Mouse (Mus musculus) kidney, postnatal 0 days (tissue): ENCODE data around the gene Gm4724. TPM values are rescaled to one million over a fixed set of nuclear protein-coding genes. Genes with fewer than 3 reads are reported as not detected.
"Not testable (repeated sequence)": the region's sequence is repeated elsewhere in the genome, so short reads cannot be mapped to it uniquely, and the experiment has no call there.

Experiments
- ATAC-seq: fragments of 200-750 bp; cut with Nextera tagmentation; replicated peaks from 2 replicates; pipeline ENCODE4 v1.8.0; 2017; ENCODE audit warnings: low read depth, moderate number of reproducible peaks, moderate TSS enrichment, moderate library complexity; ENCODE audit not compliant: low FRiP score
- DNase-seq: peaks from one replicate; pipeline ENCODE4 v3.0.0-alpha.2; 2016; ENCODE audit warnings: low spot score
- H3K27ac ChIP-seq: fragments of 300-500 bp; sonication (generic); 2 replicates; pipeline ENCODE4 v1.5.1; 2014; ENCODE audit warnings: mild to moderate bottlenecking
- H3K27me3 ChIP-seq: fragments of 300-500 bp; sonication (generic); 2 replicates; pipeline ENCODE4 v1.6.1; 2014; ENCODE audit warnings: low read length, mixed read lengths; ENCODE audit not compliant: insufficient read depth
- H3K36me3 ChIP-seq: fragments of 300-500 bp; sonication (generic); 2 replicates; pipeline ENCODE4 v1.6.1; 2014; ENCODE audit warnings: low read length, mixed read lengths; ENCODE audit not compliant: insufficient read depth
- H3K4me1 ChIP-seq: fragments of 300-500 bp; sonication (generic); replicated peaks from 2 replicates; pipeline ENCODE4 v1.6.1; 2014; ENCODE audit warnings: antibody characterized with exemption, low read length, mixed read lengths; ENCODE audit not compliant: insufficient read depth
- H3K4me2 ChIP-seq: fragments of 300-500 bp; sonication (generic); 2 replicates; pipeline ENCODE4 v1.6.1; 2014; ENCODE audit warnings: mild to moderate bottlenecking, low read length, moderate library complexity, mixed read lengths
- H3K4me3 ChIP-seq: fragments of 300-500 bp; sonication (generic); replicated peaks from 2 replicates; pipeline ENCODE4 v1.5.1; 2014; ENCODE audit warnings: low read depth, low read length
- H3K9ac ChIP-seq: fragments of 300-500 bp; sonication (generic); 2 replicates; pipeline ENCODE4 v1.6.1; 2014; ENCODE audit warnings: low read depth, low read length
- H3K9me3 ChIP-seq: fragments of 300-500 bp; sonication (generic); replicated peaks from 2 replicates; pipeline ENCODE4 v1.6.1; 2016; ENCODE audit warnings: low read length, inconsistent platforms, mixed read lengths
- WGBS: fragments of 180-500 bp; shearing (Covaris S2); extraction: QIAGEN DNeasy Blood & Tissue Kit; methylation state at CpG from one replicate; pipeline ENCODE4 v1.1.7; 2014; 5-methylcytosine and 5-hydroxymethylcytosine counted together
- polyA plus RNA-seq: library from polyadenylated mRNA; unstranded; fragments of >200 nt; fragmentation: Nextera tagmentation; extraction: Ambion mirVana; gene quantifications from 2 replicates; pipeline ENCODE4 v1.2.1, GENCODE M21; 2015

The Gm4724 gene
- 20.0 and 21.2 TPM in 2 replicates for polyA plus RNA-seq

GRCm38 (mm10) chr2:175435707-175436106, at the start of gene Gm4724:
TSS of gene Gm4724 (minus strand) at chr2:175435807.
- not testable (repeated sequence) for H3K9ac ChIP-seq, H3K27me3 ChIP-seq, H3K4me3 ChIP-seq, H3K4me2 ChIP-seq, H3K9me3 ChIP-seq, H3K27ac ChIP-seq, ATAC-seq, H3K4me1 ChIP-seq, DNase-seq, H3K36me3 ChIP-seq
- WGBS, result no CpG with 5 or more reads among the region's 4 CpGs

DNA sequence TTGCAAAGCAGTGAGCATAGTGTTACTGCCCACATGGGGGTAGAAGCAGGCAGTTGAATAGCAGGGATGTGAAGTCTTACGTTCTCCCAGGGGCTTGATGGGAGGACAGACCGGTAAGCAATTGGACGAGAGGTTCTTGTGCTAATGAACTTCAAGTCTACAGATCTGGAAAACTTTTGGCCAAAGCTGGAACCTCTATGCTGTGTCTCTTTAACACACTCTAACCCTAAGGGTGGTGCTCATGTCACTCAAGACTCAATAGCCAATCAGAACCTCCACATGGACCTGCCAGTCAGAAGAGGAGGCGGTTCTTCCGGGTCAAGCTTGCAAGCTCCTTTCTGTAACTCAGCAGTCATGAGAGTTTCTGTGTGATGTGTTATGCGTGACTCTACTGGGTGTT, 34.1 kb upstream of the Gm4724 start, which contains the start of gene Zfp965:
Gene Zfp965, plus strand, starts transcription at position 301 of the 400 bp plus-strand sequence.
- not testable (repeated sequence) for DNase-seq, ATAC-seq
- WGBS, result no CpG with 5 or more reads among the region's 6 CpGs

More for the DNA sequence above, 34.1 kb upstream of the Gm4724 start, which contains the start of gene Zfp965:
- H3K27ac ChIP-seq, H3K27me3 ChIP-seq, H3K9ac ChIP-seq, H3K4me1 ChIP-seq, H3K4me3 ChIP-seq, H3K36me3 ChIP-seq, H3K9me3 ChIP-seq, H3K4me2 ChIP-seq: not testable (repeated sequence)

Other genes with a start within 250 kb of the Gm4724 start
- gene Gm14391, start 228.9 kb downstream of the Gm4724 start, polyA plus RNA-seq, result 3.0 and 4.0 TPM in 2 replicates
- gene Gm14440, start 160.7 kb downstream of the Gm4724 start, polyA plus RNA-seq, result not detected in 2 replicates
- 12.1 and 13.7 TPM in 2 replicates for gene Gm4631, start 97.6 kb downstream of the Gm4724 start, polyA plus RNA-seq
- 5.9 and 6.7 TPM in 2 replicates for gene Zfp968, start 63.4 kb downstream of the Gm4724 start, polyA plus RNA-seq
- gene Zfp965, start 34.2 kb upstream of the Gm4724 start, polyA plus RNA-seq, result 6.4 and 7.4 TPM in 2 replicates
- gene Gm11007, start 208.2 kb upstream of the Gm4724 start, polyA plus RNA-seq, result not detected in 2 replicates